Mouse (Mus musculus): ENCODE results near the gene Eva1b. TPM values are rescaled to one million over a fixed set of nuclear protein-coding genes. Genes with fewer than 3 reads are reported as not detected.

Gene Eva1b
- polyA plus RNA-seq, 1 experiment from 2014 or later, result 70.2 TPM

DNA sequence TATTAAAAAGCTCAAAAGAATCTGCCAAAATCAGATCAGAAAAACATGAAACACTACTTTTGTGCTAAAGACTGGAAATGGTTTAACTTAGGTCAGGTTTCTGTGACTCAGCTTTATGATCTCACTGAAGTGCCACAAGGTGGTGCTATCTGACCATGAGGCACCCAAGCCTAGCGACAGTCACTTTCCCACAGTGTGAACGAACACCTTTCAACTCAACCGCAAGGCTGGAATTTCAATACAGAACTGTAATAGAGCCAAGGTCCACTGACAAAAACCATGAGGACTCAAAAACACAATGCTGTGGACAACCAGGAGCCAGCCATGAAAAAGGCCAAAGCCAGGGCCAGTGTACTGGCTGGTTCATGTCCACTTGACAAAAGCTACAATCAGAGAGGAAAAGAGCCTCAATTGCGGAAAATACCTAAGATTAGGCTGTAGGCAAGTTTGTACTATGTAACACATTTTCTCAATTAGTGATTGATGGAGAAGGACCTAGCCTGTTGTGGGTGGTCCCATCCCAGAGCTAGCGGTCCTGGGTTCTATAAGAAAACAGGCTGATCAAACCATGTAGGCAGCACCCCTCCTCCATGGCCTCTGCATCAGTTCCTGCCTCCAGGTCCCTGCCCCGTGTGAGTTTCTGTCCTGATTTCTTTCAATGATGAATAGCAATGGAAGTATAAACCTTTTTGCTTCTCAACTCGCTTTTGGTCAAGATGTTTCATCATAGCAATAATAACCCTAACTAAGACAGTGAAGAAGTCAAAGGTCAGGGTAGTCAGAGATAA is 33.8 kb downstream of the Eva1b start:
- no peak overlapping the region for H3K4me3 ChIP-seq (ENCODE audit: low read depth, low read length)
- no peaks in the 10 kb centered on the region for H3K9me3 ChIP-seq (ENCODE audit: control insufficient read depth, low read depth, low read length)
- H3K36me3 ChIP-seq (ENCODE audit: control insufficient read depth, insufficient read depth, low read length), result peaks cover 68% of the 10 kb centered on the region
- ATAC-seq (ENCODE audit: insufficient number of reproducible peaks, insufficient read depth, low FRiP score, low read depth), result 0 out of 2 replicates have a peak, but pooled peaks have one; percentile 33
- H3K4me2 ChIP-seq (replicated peaks; ENCODE audit: low read depth, low read length), result no peak overlapping the region
- no peak overlapping the region for H3K27ac ChIP-seq (ENCODE audit: low read length)
- no peaks in the 10 kb centered on the region for H3K27me3 ChIP-seq (ENCODE audit: control insufficient read depth, insufficient read depth, low read length)
- H3K4me1 ChIP-seq (ENCODE audit: control insufficient read depth, insufficient read depth, low read length), result no peaks in the 10 kb centered on the region
- no peak overlapping the region for H3K9ac ChIP-seq (replicated peaks; ENCODE audit: low read depth, low read length)
- WGBS, result 44% methylated on average over 7 of the region's 7 CpGs

DNA sequence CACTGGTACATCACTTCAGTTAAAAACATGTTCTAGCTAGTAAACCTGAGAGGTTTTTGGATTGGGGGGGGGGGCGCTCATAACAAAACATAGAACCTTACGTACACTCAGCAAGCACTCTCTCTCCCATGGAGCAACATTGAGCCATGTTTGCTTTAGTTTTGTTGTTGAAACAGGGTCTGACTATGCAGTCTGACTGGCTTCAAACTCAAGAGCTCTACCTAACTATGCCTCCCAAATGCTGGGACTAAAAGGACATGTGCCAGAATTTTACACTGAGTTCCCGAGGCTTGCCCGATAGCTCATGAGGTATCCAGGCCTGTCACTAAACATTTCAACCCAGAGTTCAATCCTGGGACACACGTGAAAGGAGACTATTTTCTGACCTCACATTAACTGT is 35.5 kb downstream of the Eva1b start:
- H3K4me3 ChIP-seq (ENCODE audit: low read depth, low read length), result no peak overlapping the region
- H3K4me2 ChIP-seq (replicated peaks; ENCODE audit: low read depth, low read length), result no peak overlapping the region
- H3K27me3 ChIP-seq (ENCODE audit: control insufficient read depth, insufficient read depth, low read length), result no peaks in the 10 kb centered on the region
- H3K9ac ChIP-seq (replicated peaks; ENCODE audit: low read depth, low read length), result no peak overlapping the region
- no peak for ATAC-seq (ENCODE audit: insufficient number of reproducible peaks, insufficient read depth, low FRiP score, low read depth)
- H3K36me3 ChIP-seq (ENCODE audit: control insufficient read depth, insufficient read depth, low read length), result peaks cover 67% of the 10 kb centered on the region
- no peaks in the 10 kb centered on the region for H3K4me1 ChIP-seq (ENCODE audit: control insufficient read depth, insufficient read depth, low read length)
- H3K9me3 ChIP-seq (ENCODE audit: control insufficient read depth, low read depth, low read length), result no peaks in the 10 kb centered on the region
- no peak overlapping the region for H3K27ac ChIP-seq (ENCODE audit: low read length)
- 84% methylated on average over 5 of the region's 5 CpGs for WGBS

DNA sequence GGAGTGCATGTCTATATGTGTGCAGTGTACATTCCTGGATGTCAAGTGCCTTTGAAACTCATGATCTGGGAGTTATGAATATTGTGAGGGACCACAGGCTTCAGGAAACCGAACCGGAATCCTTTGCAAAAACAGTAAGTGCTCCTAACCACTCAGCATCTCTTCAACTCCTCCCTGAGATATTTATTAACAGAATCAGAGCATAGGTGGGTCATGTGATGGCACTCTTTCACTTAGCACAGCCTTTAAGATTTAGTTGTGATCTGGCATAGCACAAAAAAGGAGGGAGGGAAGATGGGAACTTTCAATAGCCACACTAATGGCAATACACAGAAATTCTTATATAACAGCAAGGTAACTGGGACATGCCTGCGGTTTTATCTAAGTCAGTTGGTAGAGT is 39.6 kb downstream of the Eva1b start:
- H3K36me3 ChIP-seq (ENCODE audit: control insufficient read depth, insufficient read depth, low read length), result peaks cover 56% of the 10 kb centered on the region
- no peak overlapping the region for H3K9ac ChIP-seq (replicated peaks; ENCODE audit: low read depth, low read length)
- no peak overlapping the region for H3K4me2 ChIP-seq (replicated peaks; ENCODE audit: low read depth, low read length)
- no peak for ATAC-seq (ENCODE audit: insufficient number of reproducible peaks, insufficient read depth, low FRiP score, low read depth)
- WGBS, result 82% methylated on average over 3 of the region's 3 CpGs
- no peak overlapping the region for H3K27ac ChIP-seq (ENCODE audit: low read length)
- no peaks in the 10 kb centered on the region for H3K4me1 ChIP-seq (ENCODE audit: control insufficient read depth, insufficient read depth, low read length)
- H3K27me3 ChIP-seq (ENCODE audit: control insufficient read depth, insufficient read depth, low read length), result no peaks in the 10 kb centered on the region
- H3K9me3 ChIP-seq (ENCODE audit: control insufficient read depth, low read depth, low read length), result no peaks in the 10 kb centered on the region
- H3K4me3 ChIP-seq (ENCODE audit: low read depth, low read length), result no peak overlapping the region

DNA sequence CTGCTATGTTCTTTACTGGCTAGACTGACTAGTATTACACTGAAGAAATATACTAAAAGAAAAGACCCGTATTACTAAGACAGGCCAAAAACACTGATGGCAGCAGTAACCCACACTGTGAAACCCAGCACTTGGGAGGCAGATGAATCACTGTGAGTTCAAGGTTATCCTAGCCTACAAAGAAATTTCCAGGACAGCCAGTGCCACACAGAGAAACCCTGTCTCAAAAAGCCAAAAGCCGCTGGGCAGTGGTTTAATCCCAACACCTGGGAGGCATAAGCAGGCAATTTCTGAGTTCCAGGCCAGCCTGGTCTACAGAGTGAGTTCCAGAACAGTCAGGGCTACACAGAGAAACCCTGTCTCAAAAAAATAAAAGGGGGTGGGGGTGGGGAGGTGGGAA is 43.1 kb downstream of the Eva1b start:
- H3K27me3 ChIP-seq (ENCODE audit: control insufficient read depth, insufficient read depth, low read length), result no peaks in the 10 kb centered on the region
- no peaks in the 10 kb centered on the region for H3K4me1 ChIP-seq (ENCODE audit: control insufficient read depth, insufficient read depth, low read length)
- no peak for ATAC-seq (ENCODE audit: insufficient number of reproducible peaks, insufficient read depth, low FRiP score, low read depth)
- H3K9ac ChIP-seq (replicated peaks; ENCODE audit: low read depth, low read length), result no peak overlapping the region
- H3K4me2 ChIP-seq (replicated peaks; ENCODE audit: low read depth, low read length), result no peak overlapping the region
- no peak overlapping the region for H3K27ac ChIP-seq (ENCODE audit: low read length)
- H3K36me3 ChIP-seq (ENCODE audit: control insufficient read depth, insufficient read depth, low read length), result peaks cover 60% of the 10 kb centered on the region
- H3K9me3 ChIP-seq (ENCODE audit: control insufficient read depth, low read depth, low read length), result no peaks in the 10 kb centered on the region
- WGBS, result 98% methylated on average over 2 of the region's 2 CpGs
- H3K4me3 ChIP-seq (ENCODE audit: low read depth, low read length), result no peak overlapping the region

DNA sequence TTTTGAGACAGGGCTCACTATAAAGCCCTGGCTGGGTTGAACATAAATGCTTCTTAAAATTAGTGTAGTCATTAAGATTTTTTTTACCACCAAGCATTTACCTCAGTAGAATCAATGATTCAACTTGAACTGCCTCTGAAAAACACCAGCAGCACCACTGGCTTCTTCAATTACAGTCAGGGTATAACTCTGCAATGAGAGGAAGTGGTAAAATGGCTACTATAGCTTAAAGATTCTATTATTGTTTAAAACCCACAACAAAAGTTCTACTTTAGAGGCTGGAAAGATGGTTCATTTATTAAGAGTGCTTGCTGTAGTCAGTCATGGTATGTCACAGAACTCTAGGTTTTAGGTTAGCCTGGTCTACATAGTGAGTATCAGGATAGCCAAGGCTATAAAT is 46.7 kb downstream of the Eva1b start:
- Histone ChIP-seq H3K36me3 (ENCODE audit: control insufficient read depth, insufficient read depth, low read length) (peaks cover 39% of the 10 kb centered on the region), H3K4me3 (ENCODE audit: low read depth, low read length) (no peak overlapping the region), H3K9ac (replicated peaks; ENCODE audit: low read depth, low read length) (no peak overlapping the region), H3K27ac (ENCODE audit: low read length) (no peak overlapping the region), H3K4me1 (ENCODE audit: control insufficient read depth, insufficient read depth, low read length) (peaks cover 7% of the 10 kb centered on the region; the same call in 1 of the 2 replicates), H3K27me3 (ENCODE audit: control insufficient read depth, insufficient read depth, low read length) (no peaks in the 10 kb centered on the region), H3K4me2 (replicated peaks; ENCODE audit: low read depth, low read length) (no peak overlapping the region), H3K9me3 (ENCODE audit: control insufficient read depth, low read depth, low read length) (no peaks in the 10 kb centered on the region)
- no peak for ATAC-seq (ENCODE audit: insufficient number of reproducible peaks, insufficient read depth, low FRiP score, low read depth)

DNA sequence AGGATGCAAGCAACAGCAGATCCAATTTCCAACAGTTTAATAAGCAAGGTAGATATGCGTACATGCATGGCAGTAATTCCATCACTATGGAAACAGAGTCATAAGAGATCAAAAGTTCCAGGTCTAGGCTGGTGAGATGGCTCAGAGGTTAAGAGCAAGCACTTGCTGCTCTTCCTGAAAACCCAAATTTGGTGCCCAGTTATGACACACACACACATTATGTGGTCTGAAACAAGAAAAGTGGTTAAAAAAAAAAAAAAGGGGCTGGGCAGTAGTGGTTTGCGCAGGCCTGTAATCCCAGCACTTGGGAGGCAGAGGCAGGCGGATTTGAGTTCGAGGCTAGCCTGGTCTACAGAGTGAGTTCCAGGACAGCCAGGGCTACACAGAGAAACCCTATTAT is 47.4 kb downstream of the Eva1b start:
- ATAC-seq (ENCODE audit: insufficient number of reproducible peaks, insufficient read depth, low FRiP score, low read depth), result no peak
- 97% methylated on average over 4 of the region's 4 CpGs for WGBS

DNA sequence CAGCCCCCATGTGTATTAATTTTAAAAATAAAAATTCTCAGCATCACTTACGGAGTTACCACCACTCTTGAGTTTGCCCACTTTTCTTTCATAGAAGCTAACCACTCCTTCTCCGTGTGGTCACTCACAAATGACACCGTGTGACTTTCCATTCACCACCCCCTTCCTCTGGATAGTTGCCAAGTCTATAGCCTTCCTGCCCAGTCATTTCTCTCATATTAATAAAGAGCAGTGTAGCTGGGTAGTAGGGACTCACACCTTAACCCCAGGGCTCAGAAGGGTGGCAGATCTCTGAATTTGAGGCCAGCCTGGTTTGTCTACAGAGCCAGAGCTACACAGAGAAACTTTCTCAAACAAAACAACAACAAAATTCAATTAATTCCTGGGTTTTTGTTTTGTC is 49.9 kb downstream of the Eva1b start:
- H3K9ac ChIP-seq (replicated peaks; ENCODE audit: low read depth, low read length), result no peak overlapping the region
- no peak overlapping the region for H3K27ac ChIP-seq (ENCODE audit: low read length)
- no peaks in the 10 kb centered on the region for H3K9me3 ChIP-seq (ENCODE audit: control insufficient read depth, low read depth, low read length)
- no peaks in the 10 kb centered on the region for H3K27me3 ChIP-seq (ENCODE audit: control insufficient read depth, insufficient read depth, low read length)
- H3K4me1 ChIP-seq (ENCODE audit: control insufficient read depth, insufficient read depth, low read length), result peaks cover 18% of the 10 kb centered on the region
- H3K4me2 ChIP-seq (replicated peaks; ENCODE audit: low read depth, low read length), result no peak overlapping the region
- no peak overlapping the region for H3K4me3 ChIP-seq (ENCODE audit: low read depth, low read length)
- WGBS, result 69% methylated on average over 3 of the region's 3 CpGs
- H3K36me3 ChIP-seq (ENCODE audit: control insufficient read depth, insufficient read depth, low read length), result peaks cover 23% of the 10 kb centered on the region
- ATAC-seq (ENCODE audit: insufficient number of reproducible peaks, insufficient read depth, low FRiP score, low read depth), result no peak

More for the DNA sequence above, 47.4 kb downstream of the Eva1b start:
- no peaks in the 10 kb centered on the region for H3K27me3 ChIP-seq (ENCODE audit: control insufficient read depth, insufficient read depth, low read length)
- H3K9me3 ChIP-seq (ENCODE audit: control insufficient read depth, low read depth, low read length), result no peaks in the 10 kb centered on the region
- no peak overlapping the region for H3K4me3 ChIP-seq (ENCODE audit: low read depth, low read length)
- peaks cover 37% of the 10 kb centered on the region for H3K36me3 ChIP-seq (ENCODE audit: control insufficient read depth, insufficient read depth, low read length)
- no peak overlapping the region for H3K4me2 ChIP-seq (replicated peaks; ENCODE audit: low read depth, low read length)
- peaks cover 9% of the 10 kb centered on the region; the same call in 1 of the 2 replicates for H3K4me1 ChIP-seq (ENCODE audit: control insufficient read depth, insufficient read depth, low read length)
- no peak overlapping the region for H3K9ac ChIP-seq (replicated peaks; ENCODE audit: low read depth, low read length)
- no peak overlapping the region for H3K27ac ChIP-seq (ENCODE audit: low read length)
